Mouse (Mus musculus): ENCODE measurements around the gene Pdia6.

Pdia6 gene

GRCm38 (mm10) chr12:17265971-17266672 lies at the start of gene Pdia6:
Gene Pdia6, plus strand, starts transcription at chr12:17266545.
- DNase-seq (ENCODE audit: low read depth) = peak; percentile 93

GRCm38 (mm10) chr12:17218390-17218789 lies 48.0 kb upstream of the Pdia6 start:
- DNase-seq (ENCODE audit: low read depth) = no peak

DNA sequence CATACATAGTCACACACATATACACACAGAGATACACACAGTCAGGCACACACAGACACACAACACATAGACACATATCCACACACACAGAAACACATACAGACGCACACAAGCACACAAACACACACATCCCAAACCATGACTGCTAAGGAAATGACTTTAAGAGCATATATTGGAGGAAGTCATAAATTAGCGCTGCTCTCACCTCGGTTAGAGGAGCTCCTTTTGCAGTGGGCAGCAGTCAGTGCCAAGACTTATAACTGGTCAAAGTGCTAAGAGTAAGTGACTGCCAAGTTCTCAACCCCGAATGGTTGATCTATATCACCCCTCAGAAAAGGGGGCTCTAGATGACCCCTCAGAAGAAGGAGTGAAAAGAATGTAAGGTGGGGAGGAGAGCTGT lies 47.2 kb upstream of the Pdia6 start:
- no peak for DNase-seq (ENCODE audit: low read depth)

DNA sequence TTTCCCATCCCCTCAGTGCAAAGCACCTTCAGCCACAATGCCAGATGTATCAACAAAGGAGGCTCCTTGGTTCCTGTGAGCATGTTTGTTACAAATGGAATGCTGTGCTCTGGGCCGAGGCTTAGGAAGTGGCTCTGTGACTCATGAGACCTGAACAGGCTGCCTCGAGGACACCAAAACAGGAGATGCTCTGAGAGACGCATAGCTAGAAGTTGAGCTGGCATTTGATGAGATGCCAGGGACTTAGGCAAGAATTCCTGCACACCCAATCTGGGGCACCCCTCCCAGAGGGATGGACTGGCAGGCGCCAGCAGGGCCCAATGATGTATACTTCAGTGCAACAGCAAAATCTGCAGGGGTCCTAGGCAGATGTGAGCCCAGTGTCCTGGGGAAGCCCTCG lies 45.7 kb upstream of the Pdia6 start:
- no peak for DNase-seq (ENCODE audit: low read depth)

- peak; percentile 31 for DNase-seq (ENCODE audit: low read depth)
Measured at GRCm38 (mm10) chr12:17221891-17222428, 44.4 kb upstream of the Pdia6 start.

DNA sequence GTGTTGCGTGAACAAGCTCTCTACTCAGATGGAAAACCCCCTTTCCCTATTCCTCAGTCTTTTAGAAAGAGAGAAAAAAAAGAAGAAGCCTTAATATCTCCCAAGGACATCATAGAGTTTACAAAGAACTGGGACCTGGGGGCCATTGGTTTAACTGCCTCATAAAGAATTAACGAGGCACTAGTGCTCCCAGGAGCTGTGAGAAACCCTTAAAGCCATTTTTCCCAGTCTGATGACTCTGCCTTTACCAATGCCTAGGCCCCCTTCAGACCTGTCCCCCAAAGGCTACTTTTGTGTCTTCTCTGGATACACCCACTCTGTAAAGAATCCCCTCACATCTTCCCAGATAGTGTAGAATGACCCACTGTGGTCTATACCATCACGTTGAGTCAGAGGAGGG lies 43.3 kb upstream of the Pdia6 start:
- DNase-seq (ENCODE audit: low read depth) = no peak

DNA sequence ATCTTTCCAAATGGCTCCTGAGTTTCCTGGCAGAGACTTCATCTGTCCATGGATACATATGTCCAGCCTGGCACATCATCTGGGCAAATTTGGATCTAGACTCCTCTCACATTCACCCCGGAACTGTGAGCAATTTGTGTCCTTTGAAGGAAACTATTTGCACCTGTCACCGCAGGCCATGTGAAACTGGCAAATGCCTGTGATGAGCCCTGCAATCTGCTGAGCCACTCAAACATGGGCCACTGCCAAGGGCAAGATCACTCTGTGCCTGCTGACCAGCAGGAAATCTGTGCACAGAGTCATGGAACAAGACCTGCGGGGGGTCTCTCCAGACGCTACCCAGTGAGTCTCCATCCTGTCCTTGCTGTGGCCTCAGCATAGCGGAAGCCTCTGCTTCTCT lies 41.3 kb upstream of the Pdia6 start:
- no peak for DNase-seq (ENCODE audit: low read depth)

DNA sequence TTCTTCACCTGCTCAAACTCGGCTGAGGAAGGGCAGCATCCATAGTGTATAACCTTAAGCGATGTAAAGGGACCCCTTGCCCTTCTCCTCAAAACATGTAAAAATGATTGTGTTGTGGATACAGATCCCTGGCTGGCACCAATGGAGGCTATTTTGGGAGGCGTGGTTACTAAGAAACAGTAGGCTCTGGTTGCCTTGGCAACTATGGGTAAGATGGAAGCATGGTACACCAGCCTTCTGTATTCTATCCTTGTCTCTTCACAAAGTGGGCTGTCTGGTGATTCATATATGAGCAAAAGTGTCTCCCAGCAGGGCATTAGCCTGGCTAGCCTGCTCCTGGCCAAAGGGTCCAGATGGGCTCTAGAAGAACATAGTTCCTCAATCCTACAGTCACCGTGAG lies 38.4 kb upstream of the Pdia6 start:
- DNase-seq (ENCODE audit: low read depth) = no peak

DNA sequence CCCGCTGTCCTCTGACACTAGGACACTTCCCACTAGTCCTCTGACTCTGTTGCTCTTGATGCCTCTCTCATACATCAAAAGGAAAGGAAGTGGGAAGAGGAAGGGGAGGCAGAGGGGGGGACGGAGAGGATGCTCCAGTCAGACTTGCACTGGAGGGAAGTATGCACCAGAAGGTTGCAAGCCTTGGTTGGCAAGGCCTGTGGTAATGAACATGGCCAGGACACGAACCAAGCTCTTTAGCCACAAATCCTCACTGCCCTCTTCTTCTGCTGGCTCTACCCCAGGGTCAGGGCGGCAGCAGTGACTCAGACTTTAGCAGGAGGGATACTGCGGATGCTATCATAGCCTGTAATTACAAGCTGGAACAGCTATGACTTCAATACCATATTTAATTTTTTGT lies 35.8 kb upstream of the Pdia6 start:
- peak; percentile 86 for DNase-seq (ENCODE audit: low read depth)

DNA sequence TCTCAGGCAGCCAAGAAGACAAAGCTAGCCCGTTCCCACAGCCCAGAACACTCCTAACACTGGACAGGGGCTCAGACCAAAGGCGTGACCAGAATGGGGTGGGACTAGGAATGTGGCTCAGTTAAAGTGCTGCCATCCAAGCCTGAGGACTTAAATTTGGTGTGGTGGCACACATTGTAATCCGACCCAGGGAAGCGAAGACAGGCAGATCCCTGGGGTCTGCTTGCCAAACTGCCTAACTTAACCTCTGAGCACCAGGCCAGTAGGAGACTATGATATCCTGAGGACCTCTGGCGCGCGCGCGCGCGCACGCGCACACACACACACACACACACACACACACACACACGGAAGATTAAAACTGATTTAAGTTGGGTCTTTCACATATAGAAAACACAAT lies 34.8 kb upstream of the Pdia6 start:
- no peak for DNase-seq (ENCODE audit: low read depth)

GRCm38 (mm10) chr12:17235535-17236313 lies 30.6 kb upstream of the Pdia6 start:
- DNase-seq (ENCODE audit: low read depth) = no peak

DNA sequence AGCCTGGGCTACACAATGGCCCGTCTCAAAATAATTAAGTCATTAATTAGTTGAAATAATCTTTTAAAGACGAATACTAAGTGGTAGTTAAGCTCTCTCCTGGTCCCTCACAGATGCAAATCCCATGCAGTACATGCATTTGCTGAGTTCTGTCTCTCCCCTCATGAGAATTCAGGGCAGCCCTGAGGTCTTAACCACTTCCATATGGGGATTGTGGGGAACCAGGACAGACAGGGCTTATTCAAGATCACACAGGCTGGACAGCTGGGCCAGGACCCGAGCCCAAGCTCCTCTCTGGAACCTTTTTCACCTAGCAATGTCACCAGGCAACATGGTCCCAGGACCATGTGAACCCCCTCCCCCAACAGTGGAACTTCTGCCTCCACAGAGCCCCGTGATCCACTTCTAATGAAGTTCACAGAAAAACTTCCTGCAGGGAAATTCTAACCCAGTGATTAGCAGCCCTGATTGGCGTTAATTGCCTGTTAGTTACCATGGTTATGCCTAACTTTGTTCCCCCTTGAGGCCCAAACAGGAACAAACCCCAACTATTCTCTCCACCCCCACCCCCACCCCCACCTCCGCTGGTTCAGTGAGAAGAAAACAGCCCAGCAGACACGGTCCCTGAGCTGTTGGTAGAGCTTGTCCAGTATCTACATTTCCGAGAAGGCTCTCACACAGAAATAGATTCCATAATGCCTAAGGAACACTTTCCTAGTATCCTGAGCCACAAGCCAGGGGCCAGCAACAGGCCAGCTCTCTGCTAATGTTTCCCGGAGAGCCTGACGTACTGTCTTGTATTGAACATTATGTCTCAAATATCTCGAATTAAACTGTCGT lies 27.5 kb upstream of the Pdia6 start:
- no peak for DNase-seq (ENCODE audit: low read depth)

DNA sequence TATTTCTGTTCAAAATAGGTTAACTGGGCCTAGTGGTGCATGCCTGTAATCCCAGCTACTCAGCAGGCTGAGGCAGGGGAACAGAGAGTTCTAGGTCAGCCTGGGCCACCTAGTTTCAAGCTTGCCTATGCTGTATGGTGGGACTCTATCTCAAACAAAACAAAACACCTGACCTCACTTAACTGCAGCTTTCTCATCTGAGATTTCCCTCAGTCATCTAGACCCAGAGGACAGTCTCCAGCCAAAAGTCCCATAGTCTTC lies 27.0 kb upstream of the Pdia6 start:
- DNase-seq (ENCODE audit: low read depth) = peak; percentile 38

GRCm38 (mm10) chr12:17241016-17241415 lies 25.3 kb upstream of the Pdia6 start:
- no peak for DNase-seq (ENCODE audit: low read depth)

DNA sequence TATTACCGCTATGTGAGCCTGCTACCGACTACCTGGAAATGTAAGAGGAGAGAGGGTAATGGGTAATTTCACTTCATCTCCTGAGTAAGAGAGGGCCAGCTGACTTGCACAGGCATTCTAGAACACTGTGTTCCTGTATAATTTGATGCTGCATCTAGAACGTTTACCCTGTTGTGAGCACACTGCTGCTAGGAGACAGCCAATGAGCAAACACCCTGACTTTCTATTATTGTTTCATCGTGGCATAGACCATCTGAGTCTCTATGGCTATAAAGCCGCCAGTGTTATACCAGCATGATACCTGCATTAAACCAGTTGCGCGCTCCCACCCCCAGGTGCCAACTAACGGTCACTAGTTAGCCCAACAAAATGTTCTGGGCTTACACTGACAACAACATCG lies 24.7 kb upstream of the Pdia6 start:
- no peak for DNase-seq (ENCODE audit: low read depth)

- no peak for DNase-seq (ENCODE audit: low read depth)
Measured at GRCm38 (mm10) chr12:17242041-17242440, 24.3 kb upstream of the Pdia6 start.

DNA sequence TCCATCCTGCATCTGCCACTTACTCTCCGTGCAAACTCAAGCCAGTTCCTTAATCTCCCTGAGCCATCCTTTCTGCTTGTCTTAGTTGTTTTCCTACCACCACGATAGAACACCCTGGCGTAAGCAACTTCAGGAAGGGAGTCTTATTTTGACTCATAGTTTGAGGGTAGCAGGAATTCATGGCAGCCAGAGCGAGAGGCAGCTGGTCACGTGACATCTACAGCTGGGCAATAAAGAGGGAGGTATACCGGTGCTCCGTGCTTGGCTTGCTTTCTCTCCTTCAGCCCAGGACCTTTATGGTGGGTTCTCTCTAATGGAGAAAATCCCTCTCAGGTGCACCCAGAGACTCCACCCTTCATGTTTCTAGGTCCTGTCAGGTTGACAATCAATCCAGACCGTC lies 15.4 kb upstream of the Pdia6 start:
- no peak for DNase-seq (ENCODE audit: low read depth)

- peak; percentile 62 for DNase-seq (ENCODE audit: low read depth)
Measured at GRCm38 (mm10) chr12:17253069-17253468, 13.3 kb upstream of the Pdia6 start.

GRCm38 (mm10) chr12:17255602-17256001 lies 10.7 kb upstream of the Pdia6 start:
- no peak for DNase-seq (ENCODE audit: low read depth)

DNA sequence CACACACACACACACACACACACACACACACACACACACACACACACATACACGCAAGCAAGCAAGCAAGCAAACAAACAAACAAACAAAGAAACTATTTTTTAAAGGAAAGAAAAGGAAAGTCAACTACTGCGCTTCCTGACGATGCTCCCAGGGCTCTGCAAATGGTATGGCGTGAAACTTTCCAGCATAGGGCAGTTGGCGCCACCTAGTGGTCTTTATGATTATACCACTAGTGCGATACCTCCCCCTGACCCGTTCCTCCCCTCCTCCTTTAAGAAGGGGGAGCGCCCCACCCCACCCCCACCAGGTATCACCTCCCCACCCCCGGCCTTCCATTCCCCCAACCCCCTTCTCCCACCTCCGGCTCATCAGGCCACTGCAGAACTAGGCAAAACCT lies 9.4 kb upstream of the Pdia6 start:
- peak; percentile 67 for DNase-seq (ENCODE audit: low read depth)

DNA sequence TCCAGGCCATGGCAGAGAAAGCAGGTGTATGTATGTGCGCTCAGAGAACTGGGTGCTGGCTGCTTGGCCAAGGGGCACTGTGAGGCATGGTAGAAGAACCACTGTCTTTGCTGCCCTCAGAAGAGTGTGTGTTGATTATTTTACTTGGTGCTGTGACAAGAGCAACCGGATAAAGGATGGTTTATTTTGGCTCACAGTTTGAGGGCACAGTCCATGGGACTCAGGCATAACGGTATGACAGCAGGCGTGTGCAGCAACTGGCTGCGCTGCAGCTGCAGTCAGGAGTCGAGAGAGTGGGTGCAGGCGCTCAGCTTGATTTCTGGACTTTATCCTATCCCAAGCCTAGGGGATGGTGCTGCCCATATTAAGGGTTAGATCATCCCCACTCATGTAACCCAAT lies 7.9 kb upstream of the Pdia6 start:
- DNase-seq (ENCODE audit: low read depth) = no peak

- no peak for DNase-seq (ENCODE audit: low read depth)
Measured at GRCm38 (mm10) chr12:17261005-17261404, 5.3 kb upstream of the Pdia6 start.

DNA sequence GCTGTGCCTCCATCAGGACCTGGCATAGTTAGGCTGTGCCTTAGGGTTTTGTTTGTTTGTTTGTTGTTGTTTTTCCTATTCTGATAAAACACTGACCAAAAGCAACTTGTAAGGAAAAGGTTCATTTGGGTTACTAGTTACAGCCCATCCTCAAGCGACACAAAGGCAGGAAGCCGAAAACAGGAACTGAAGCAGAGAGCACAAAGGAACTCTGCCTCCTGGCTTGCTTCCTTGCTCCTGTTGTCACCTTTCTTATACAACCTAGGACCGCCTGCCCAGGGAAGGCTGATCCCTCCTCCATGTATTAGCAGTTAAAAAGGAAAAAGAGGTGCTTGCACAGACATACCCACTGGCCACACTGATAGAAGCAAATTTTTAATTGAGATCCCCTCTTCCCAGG lies 2.5 kb upstream of the Pdia6 start:
- DNase-seq (ENCODE audit: low read depth) = no peak

All from 416B (cell line).